Mouse (Mus musculus) thymus, postnatal 0 days (tissue): Measurements from ENCODE around the gene Rtn4r. TPM values are rescaled to one million over a fixed set of nuclear protein-coding genes. Genes with fewer than 3 reads are reported as not detected.

Source experiments
- DNase-seq: peaks from one replicate; pipeline ENCODE4 v3.0.0-alpha.2; 2015; ENCODE audit warnings: low spot score
- polyA plus RNA-seq: library from polyadenylated mRNA; unstranded; fragments of >200 nt; fragmentation: Nextera tagmentation; extraction: Ambion mirVana; gene quantifications from 2 replicates; pipeline ENCODE4 v1.2.1, GENCODE M21; 2015

The Rtn4r gene
- polyA plus RNA-seq = 0.31 and 0.68 TPM in 2 replicates

GRCm38 (mm10) chr16:18127241-18127861, at the start of gene Rtn4r:
TSS of gene Rtn4r (plus strand) at chr16:18127642.
- DNase-seq = peak; percentile 46

DNA sequence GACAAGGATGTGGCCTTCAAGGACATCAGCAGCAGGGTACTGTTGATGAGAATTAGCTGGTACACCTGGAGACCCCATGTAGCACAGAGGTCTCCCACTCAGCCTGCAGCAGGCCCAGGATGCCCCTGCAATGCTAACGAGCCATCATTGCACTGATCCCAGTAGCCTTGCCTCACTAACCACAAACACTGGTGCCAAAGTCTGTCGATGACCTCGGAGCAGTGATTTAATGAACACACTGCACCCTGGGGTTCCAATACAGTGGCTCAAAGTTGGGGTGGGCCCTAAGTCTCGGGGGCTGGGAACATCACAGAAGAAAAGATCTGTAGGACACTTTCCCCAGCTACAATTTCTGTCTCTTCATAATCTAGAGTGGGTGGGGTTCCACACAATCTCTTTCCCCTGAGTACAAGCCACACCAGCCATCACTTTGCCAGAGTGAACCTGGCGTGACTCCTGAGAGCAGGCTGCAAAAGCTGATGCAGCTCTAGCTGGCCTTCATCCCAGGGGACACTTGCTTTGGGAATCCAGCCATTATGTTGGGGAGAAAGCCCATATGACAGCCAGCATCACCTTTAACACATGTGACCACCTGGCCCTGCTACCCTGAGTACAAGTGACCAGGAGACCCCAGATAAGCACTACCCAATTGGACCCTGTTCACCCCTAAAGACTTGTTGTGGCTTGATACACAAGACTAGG, 49.0 kb upstream of the Rtn4r start:
- DNase-seq = no peak

DNA sequence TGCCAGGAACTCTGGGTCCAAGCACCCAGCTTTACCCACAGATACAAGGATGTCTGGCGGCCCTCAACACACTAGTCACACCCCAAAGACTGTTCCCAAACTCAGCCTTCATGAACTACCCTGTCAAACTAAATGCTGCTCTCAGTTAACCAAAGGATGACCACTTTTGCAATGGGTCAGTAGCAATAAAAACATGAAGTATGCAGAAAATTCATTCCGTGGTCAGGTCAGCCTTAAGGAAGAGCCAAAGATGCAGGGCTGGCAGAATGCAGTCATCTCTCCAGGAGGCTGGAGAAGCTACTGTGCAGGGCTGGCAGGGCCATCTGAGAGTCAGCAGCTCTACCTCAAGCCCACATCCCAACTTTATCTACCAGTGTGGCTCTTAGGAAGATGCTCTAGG, 48.1 kb upstream of the Rtn4r start:
- DNase-seq = no peak

DNA sequence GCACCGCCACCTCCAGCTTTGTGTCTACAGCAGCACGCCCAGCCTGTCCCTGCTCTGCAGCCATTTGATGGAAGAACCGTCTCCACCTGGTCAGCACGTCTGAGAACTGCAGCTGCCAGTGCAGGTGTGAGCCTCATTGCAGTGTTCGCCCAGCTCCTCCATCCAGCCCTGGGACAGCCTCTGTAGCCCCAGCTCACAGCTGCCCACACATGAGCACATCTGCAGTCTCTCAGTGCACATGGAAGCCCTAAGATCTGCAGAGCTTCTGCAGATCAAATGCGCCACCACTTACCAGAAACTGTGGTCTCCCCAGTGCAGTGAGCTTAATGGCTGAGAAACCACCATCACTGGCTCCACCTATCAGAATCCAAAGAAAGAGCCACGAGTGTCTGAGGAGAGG, 47.3 kb upstream of the Rtn4r start:
- DNase-seq = peak; percentile 75

GRCm38 (mm10) chr16:18081149-18081827, 46.2 kb upstream of the Rtn4r start:
- DNase-seq = no peak

- DNase-seq = no peak
Measured at GRCm38 (mm10) chr16:18082291-18082690, 45.2 kb upstream of the Rtn4r start.

GRCm38 (mm10) chr16:18083231-18083951, 44.1 kb upstream of the Rtn4r start:
- no peak for DNase-seq

- no peak for DNase-seq
Measured at GRCm38 (mm10) chr16:18084262-18084661, 43.2 kb upstream of the Rtn4r start.

- no peak for DNase-seq
Measured at GRCm38 (mm10) chr16:18087101-18087500, 40.3 kb upstream of the Rtn4r start.

GRCm38 (mm10) chr16:18096348-18096747, 31.1 kb upstream of the Rtn4r start:
- DNase-seq = no peak

DNA sequence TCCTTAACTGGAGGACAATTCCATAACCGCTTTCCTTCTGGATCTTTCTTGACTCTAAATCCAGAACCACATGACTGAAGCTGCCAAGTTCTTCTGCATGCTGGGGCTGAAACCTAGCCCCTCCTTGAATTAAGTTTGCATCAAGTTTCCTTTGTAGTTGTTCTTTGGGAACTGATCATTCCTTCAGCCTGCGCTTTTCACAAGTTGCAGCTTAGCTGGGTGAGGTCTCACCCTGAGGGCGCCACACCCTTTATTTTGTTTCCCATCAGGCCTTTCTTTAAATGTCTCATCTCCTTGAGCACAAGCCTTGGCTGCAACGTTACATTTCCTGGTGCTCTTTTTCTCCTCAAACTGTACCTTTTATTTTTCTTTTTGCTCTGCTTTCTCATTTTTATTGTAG, 24.6 kb upstream of the Rtn4r start:
- no peak for DNase-seq

- no peak for DNase-seq
Measured at GRCm38 (mm10) chr16:18103366-18103765, 24.1 kb upstream of the Rtn4r start.

- DNase-seq = no peak
Measured at GRCm38 (mm10) chr16:18103808-18104207, 23.6 kb upstream of the Rtn4r start.

DNA sequence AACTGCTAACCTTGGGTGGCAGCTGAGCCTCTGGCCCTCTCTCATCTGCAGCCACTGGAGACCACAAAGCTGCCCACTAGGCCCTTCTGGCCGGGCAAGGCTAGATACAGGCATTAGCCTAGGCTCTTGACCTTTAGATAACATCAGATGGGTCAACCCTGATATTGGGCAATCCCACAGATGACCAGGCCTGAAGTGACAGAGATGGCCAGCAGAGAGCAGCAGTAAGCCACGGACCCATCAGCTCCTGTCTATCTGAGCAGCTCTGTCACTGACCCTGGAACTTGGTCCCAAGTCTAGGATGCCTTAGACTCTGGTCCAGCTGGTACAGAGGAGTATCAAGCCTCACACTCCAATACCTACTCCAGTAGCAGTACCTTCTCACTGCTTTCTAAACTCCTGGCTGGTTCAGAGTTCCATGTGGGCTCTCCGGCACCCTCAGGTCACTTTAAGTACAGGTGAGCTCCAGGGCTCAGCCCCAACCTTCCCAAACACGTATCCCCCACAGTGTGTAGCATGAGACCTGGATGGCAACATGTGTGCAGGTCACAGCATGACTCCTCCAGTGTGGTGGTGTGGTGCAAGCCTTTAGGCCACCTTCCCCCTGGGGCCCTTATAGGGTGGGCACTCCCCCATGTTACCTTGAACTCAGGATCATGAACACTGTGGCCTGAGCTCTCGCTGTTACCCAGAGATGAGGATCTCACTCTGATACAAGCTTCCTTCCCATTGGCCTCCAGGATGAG, 19.0 kb upstream of the Rtn4r start:
- DNase-seq = no peak

DNA sequence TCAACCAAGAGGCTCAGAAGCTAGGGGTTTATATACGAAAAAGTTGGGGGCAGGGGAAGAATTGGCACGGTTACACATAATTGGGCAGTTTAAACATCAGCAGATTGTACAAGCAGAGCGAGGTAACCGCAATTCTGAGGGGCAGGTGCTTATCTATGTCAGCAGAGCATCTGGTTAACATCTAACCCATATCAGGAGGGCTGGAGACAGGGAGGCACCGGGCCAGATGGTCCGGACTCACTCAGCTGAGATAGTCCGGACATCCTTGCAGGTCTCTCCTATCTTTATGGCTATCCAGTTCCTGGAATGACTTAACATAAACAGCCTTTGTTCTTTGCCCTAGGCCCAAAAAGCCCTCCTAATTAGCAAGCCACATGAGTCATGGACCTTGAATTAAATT, 16.4 kb upstream of the Rtn4r start:
- no peak for DNase-seq

DNA sequence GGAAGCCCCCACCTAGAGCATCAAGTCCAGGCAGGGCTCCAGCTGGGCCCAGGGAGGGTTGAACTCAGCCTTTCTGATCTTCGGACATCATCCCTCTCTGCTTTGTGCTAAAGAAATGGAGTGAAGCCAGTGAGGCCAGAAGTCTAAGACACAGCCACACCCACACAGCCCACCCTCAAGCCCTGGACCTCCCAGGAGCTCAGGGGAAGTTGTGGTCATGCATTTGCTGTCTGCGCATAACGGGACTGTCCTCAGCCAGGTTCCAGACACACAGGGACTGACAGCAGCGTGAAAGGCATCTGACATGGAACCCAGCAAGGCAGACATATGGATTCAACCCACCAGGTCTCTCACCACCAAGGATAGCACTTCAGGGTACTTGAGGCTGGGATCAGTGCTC, 11.0 kb upstream of the Rtn4r start:
- no peak for DNase-seq

GRCm38 (mm10) chr16:18118285-18118684, 9.2 kb upstream of the Rtn4r start:
- DNase-seq = no peak

GRCm38 (mm10) chr16:18119031-18119730, 8.3 kb upstream of the Rtn4r start:
- peak; percentile 81 for DNase-seq

- DNase-seq = no peak
Measured at GRCm38 (mm10) chr16:18122740-18123139, 4.7 kb upstream of the Rtn4r start.

- no peak for DNase-seq
Measured at GRCm38 (mm10) chr16:18123471-18123870, 4.0 kb upstream of the Rtn4r start.

DNA sequence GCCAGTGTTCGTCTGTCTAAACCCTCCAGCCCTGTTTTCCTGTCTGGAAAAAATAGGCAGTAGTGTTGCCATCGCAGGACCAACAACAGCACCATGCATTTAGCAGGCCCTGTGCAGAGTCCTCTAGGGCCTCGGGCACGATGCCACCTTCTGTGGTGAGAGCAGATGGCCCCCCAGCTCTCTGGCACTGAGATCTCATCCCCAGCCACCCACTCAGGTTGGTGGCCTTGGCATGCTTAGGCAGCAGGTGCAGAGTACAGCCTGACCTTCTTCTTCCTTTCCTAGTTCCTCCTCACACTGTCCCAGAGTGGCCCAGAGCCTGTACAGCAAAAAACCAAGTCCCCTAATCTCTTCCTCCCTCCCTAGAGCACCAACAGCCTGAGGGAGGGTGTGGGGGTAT, 3.4 kb upstream of the Rtn4r start:
- no peak for DNase-seq
